Mouse (Mus musculus) ES-Bruce4 (cell line): ENCODE results near the gene Gm4744. TPM values are rescaled to one million over a fixed set of nuclear protein-coding genes. Genes with fewer than 3 reads are reported as not detected.
"Not testable (repeated sequence)": the region's sequence is repeated elsewhere in the genome, so short reads cannot be mapped to it uniquely, and the experiment has no call there.

Source experiments
- H3K27ac ChIP-seq: 2 replicates; pipeline ENCODE4 v1.5.1; 2012; ENCODE audit warnings: low read length, inconsistent platforms; ENCODE audit not compliant: insufficient read depth
- H3K27me3 ChIP-seq: 2 replicates; pipeline ENCODE4 v1.6.1; 2012; ENCODE audit warnings: mild to moderate bottlenecking, low read length, inconsistent platforms; ENCODE audit not compliant: control insufficient read depth, poor library complexity, insufficient read depth, severe bottlenecking
- H3K36me3 ChIP-seq: 2 replicates; pipeline ENCODE4 v1.6.1; 2012; ENCODE audit warnings: inconsistent platforms, mild to moderate bottlenecking, low read length, moderate library complexity; ENCODE audit not compliant: control insufficient read depth, poor library complexity, insufficient read depth, severe bottlenecking
- H3K4me1 ChIP-seq: one replicate; pipeline ENCODE4 v1.8.1; 2011; ENCODE audit warnings: low read length; ENCODE audit not compliant: control insufficient read depth, insufficient read depth
- H3K4me3 ChIP-seq: 2 replicates; pipeline ENCODE4 v1.5.1; 2011; ENCODE audit warnings: low read depth, mild to moderate bottlenecking, low read length
- H3K9ac ChIP-seq: 2 replicates; pipeline ENCODE4 v1.6.1; 2012; ENCODE audit warnings: low read depth, mild to moderate bottlenecking, inconsistent platforms; ENCODE audit not compliant: poor library complexity, severe bottlenecking
- H3K9me3 ChIP-seq: replicated peaks from 2 replicates; pipeline ENCODE4 v1.6.1; 2012; ENCODE audit warnings: mild to moderate bottlenecking, low read length, inconsistent platforms; ENCODE audit not compliant: control insufficient read depth, poor library complexity, insufficient read depth, severe bottlenecking
- CTCF ChIP-seq: IDR thresholded peaks from one replicate; pipeline ENCODE4 v1.8.1; 2011; ENCODE audit warnings: low read depth, low read length
- EP300 ChIP-seq: IDR thresholded peaks from 2 replicates; pipeline ENCODE4 v1.6.1; 2011; ENCODE audit warnings: low read depth, low read length; ENCODE audit not compliant: insufficient read depth
- POLR2A ChIP-seq: IDR thresholded peaks from one replicate; pipeline ENCODE4 v1.8.1; 2011; ENCODE audit warnings: low read length; ENCODE audit not compliant: insufficient read depth
- polyA plus RNA-seq: library from polyadenylated mRNA; stranded (reverse); fragments of >200 nt; gene quantifications from 2 replicates; pipeline ENCODE4 v1.2.4, GENCODE M21; 2011; ENCODE audit warnings: low read depth; ENCODE audit not compliant: missing spikeins, insufficient read depth, insufficient read length

Gene Gm4744
- not detected in 2 replicates for polyA plus RNA-seq

- H3K36me3 ChIP-seq = no peaks in the 10 kb centered on the region
- H3K9me3 ChIP-seq = no peaks in the 10 kb centered on the region
- H3K4me3 ChIP-seq = no peak within 1 kb of the TSS
- H3K27ac ChIP-seq = no peak within 1 kb of the TSS
- no peaks in the 10 kb centered on the region for H3K4me1 ChIP-seq
- H3K27me3 ChIP-seq = no peaks in the 10 kb centered on the region
- H3K9ac ChIP-seq = no peak within 1 kb of the TSS
- no peak for TF ChIP-seq POLR2A
- TF ChIP-seq CTCF = no peak
- TF ChIP-seq EP300 = no peak
Measured at GRCm38 (mm10) chr6:40951770-40952169, at the start of gene Gm4744. TSS of gene Gm4744 (minus strand) at chr6:40951870.

GRCm38 (mm10) chr6:40999379-40999778 lies 47.7 kb upstream of the Gm4744 start, which contains the start of gene Gm2663:
TSS of gene Gm2663 (minus strand) at chr6:40999479.
- not testable (repeated sequence) for H3K27ac ChIP-seq, H3K36me3 ChIP-seq, H3K9me3 ChIP-seq, H3K27me3 ChIP-seq, H3K9ac ChIP-seq, H3K4me1 ChIP-seq, H3K4me3 ChIP-seq

GRCm38 (mm10) chr6:40964454-40964853 lies 12.8 kb upstream of the Gm4744 start, which contains the start of gene 1810009J06Rik:
TSS of gene 1810009J06Rik (plus strand) at chr6:40964754.
- not testable (repeated sequence) for H3K4me1 ChIP-seq, H3K36me3 ChIP-seq, H3K9ac ChIP-seq, H3K27me3 ChIP-seq, H3K27ac ChIP-seq, H3K9me3 ChIP-seq, H3K4me3 ChIP-seq

GRCm38 (mm10) chr6:40953716-40954115 lies 2.0 kb upstream of the Gm4744 start:
- no peaks in the 10 kb centered on the region for H3K4me1 ChIP-seq
- H3K27ac ChIP-seq = no peak overlapping the region
- TF ChIP-seq POLR2A (no peak), EP300 (no peak), CTCF (no peak)
- H3K9ac ChIP-seq = no peak overlapping the region
- no peaks in the 10 kb centered on the region for H3K36me3 ChIP-seq
- no peaks in the 10 kb centered on the region for H3K9me3 ChIP-seq
- no peak overlapping the region for H3K4me3 ChIP-seq
- H3K27me3 ChIP-seq = no peaks in the 10 kb centered on the region

GRCm38 (mm10) chr6:40940457-40940856 lies 11.2 kb downstream of the Gm4744 start, which contains the start of gene 1700074P13Rik:
TSS of gene 1700074P13Rik (minus strand) at chr6:40940557.
- H3K27ac ChIP-seq = no peak within 1 kb of the TSS
- TF ChIP-seq CTCF = no peak
- no peak for TF ChIP-seq POLR2A
- TF ChIP-seq EP300 = no peak
- H3K4me1 ChIP-seq = no peaks in the 10 kb centered on the region
- H3K9ac ChIP-seq = no peak within 1 kb of the TSS
- H3K4me3 ChIP-seq = no peak within 1 kb of the TSS
- H3K27me3 ChIP-seq = no peaks in the 10 kb centered on the region
- H3K36me3 ChIP-seq = no peaks in the 10 kb centered on the region
- H3K9me3 ChIP-seq = no peaks in the 10 kb centered on the region

GRCm38 (mm10) chr6:40919954-40920353 lies 31.7 kb downstream of the Gm4744 start:
- Histone ChIP-seq H3K9me3 (no peaks in the 10 kb centered on the region), H3K27me3 (no peaks in the 10 kb centered on the region), H3K4me3 (no peak overlapping the region), H3K4me1 (no peaks in the 10 kb centered on the region), H3K36me3 (no peaks in the 10 kb centered on the region), H3K27ac (no peak overlapping the region), H3K9ac (no peak overlapping the region)
- TF ChIP-seq EP300 (no peak), POLR2A (no peak), CTCF (no peak)
